Mouse (Mus musculus): ENCODE data around the gene C5ar1.
A peak's percentile ranks its signal among the peaks of the same experiment; 100 is the strongest.
"Not testable (repeated sequence)": the region's sequence is repeated elsewhere in the genome, so short reads cannot be mapped to it uniquely, and the experiment has no call there.

Gene C5ar1

GRCm38 (mm10) chr7:16259110-16259590, at the start of gene C5ar1:
Gene C5ar1, minus strand, starts transcription at chr7:16259540.
- no peak for DNase-seq

DNA sequence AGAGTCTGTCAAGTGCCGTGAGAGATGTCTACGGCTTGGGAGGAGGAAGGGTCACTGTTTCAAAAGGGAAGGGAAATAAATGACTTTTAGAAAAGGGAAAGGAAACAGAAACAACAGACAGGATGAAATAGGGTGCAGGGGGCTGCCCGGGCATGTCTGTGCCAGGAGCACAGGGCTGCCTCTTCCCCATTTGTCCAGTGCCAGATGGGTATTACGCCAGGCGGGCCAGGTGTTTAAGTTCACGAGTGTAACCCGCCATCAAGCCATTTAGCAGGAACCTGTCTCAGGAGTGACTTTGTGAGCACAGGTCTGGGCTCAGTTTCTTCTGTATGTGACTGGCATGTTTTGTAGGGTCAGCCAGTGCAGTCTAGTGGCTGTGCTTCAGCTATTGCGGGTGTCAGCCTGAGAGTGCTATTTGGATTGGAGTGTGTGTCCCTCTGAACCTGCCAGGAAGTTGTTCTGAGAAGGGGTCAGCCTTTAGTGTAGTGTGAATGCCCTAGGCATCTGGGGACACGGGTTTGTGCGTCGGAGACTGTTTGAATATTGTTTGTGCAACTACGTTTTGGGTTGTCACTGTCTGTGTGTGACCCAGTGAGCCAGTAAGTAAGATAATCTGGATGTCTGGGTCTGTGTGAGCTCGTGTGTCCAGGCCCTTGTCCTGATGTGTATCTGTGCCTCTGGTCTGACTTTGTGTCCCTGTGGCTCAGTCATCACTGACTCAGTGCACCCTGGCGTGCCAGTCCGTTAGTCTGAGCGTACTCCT, 49.4 kb upstream of the C5ar1 start:
- DNase-seq: peak in 1 of 2 experiments; percentile 8

DNA sequence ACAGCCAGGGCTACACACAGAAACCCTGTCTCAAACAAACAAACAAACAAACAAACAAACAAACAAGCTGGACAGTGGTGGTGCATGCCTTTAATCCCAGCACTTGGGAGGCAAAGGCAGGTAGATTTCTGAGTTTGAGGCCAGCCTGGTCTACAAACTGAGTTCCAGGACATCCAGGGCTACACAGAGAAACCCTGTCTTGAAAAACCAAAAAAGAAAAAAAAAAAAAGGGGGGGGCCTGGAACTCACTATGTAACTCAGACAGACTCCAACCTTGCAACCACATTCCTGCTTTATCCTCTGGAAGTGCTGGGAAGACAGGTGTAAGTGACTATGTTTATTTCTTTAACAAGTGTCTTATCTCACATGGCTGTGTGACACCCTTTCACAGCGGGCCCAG, 48.8 kb upstream of the C5ar1 start, which contains the start of gene Bbc3:
Gene Bbc3, plus strand, starts transcription at position 301 of the 400 bp plus-strand sequence.
- DNase-seq: not testable (repeated sequence)

GRCm38 (mm10) chr7:16307141-16307540, 47.8 kb upstream of the C5ar1 start:
- not testable (repeated sequence) for DNase-seq

DNA sequence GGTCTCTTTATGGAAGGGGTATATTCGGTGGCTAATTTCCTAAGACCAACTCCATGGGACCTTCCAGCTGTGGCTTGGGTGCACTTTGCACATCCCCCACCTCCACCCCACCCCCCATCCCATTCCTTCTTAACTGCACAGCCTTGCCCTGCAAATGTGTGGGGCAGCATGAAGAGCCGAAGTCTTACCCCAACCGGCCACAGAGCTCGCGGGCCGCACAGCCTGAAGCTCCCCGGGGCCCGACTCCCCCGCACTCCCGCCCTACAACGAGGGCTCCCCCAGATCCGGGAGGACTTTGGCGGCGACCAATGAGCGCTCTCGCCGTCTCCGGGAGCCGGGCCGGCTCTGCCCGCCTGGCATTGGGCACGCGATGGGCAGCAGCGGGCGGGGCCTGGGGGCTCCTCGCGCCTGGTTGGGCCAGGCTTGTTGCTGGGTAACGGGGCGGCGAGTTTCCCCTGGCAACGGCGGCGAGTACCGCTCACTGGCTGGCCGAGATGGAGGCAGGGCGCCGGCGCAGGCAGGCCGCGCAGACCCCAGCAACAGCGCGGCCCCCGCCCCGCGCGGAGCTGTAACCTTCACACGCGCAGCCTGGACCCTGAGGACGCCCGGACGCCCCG, 40.2 kb upstream of the C5ar1 start:
- peak; percentile 79 to 82 for DNase-seq

- no peak for DNase-seq
Measured at GRCm38 (mm10) chr7:16298927-16299326, 39.6 kb upstream of the C5ar1 start.

GRCm38 (mm10) chr7:16297616-16298015, 38.3 kb upstream of the C5ar1 start:
- DNase-seq: no peak

DNA sequence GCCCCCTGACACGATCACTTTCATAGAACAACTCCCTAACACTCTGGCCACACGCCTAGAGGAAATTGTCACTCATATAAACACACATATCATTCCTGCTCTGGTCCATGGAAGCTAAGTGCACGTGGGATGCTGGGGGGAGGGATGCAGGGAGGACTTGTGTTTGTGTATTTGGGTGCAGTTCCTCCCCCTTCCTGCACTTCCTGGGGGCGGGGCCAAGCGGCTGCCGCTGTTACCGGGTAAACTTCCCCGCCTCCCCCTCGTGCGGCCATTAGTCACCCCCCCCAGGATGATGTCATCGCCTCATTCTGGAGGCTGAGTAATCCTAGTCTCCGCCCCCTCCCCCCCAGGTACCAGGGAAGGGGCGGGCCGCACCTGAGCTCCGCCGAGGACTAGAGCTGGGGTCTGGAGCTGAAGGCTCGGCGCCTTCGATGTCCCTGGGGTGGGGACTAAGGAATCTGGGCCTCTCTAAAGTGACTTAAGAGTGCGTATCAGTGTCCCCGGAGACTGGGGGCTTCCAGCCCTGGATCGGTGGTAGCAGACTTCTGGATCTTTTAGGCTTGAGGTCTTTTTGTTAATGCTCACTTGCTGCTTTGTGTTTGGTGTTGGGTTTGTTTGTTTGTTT, 37.5 kb upstream of the C5ar1 start:
- DNase-seq: peak; percentile 80 to 84

DNA sequence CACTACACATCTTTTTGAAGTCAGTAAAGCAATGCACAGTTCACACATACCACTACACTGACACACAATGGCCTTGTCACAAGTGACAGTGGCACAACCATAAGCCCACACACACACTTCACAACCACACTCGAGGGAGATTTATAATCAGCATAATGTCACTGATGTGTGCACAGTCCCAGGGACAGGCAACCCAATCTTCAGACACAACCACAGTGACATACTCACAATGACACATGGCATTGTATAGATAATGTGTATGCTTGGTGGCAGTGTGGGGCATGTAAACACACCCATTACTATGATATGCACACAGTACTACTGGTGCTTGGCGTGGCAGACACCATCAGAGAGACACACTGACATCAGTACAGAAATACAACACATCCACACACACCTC, 36.8 kb upstream of the C5ar1 start:
- no peak for DNase-seq

- peak; percentile 74 to 79 for DNase-seq
Measured at GRCm38 (mm10) chr7:16295321-16295900, 36.1 kb upstream of the C5ar1 start.

DNA sequence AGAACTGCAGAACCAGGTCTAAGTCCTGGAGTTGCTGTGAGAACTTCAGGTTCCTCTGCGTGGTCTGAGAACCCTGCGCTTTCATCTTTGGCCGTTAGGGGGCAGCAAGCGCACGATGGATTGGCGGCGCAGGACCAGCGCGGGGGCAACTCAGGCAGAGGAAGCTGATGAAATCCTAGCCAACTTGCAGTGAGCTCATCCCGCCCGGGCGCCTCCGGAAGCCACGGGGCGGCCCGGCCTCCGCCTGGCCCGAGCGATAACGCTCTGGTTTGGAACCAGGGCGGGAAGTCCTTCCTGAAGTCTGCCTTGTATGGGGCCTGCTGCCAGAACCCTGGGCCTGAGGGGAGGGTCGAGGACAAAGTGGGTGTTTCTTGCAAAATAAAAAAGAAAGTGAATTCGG, 35.5 kb upstream of the C5ar1 start:
- DNase-seq: peak; percentile 90 to 93

- DNase-seq: no peak
Measured at GRCm38 (mm10) chr7:16294346-16294745, 35.0 kb upstream of the C5ar1 start.

GRCm38 (mm10) chr7:16287791-16288190, 28.5 kb upstream of the C5ar1 start:
- DNase-seq: no peak

DNA sequence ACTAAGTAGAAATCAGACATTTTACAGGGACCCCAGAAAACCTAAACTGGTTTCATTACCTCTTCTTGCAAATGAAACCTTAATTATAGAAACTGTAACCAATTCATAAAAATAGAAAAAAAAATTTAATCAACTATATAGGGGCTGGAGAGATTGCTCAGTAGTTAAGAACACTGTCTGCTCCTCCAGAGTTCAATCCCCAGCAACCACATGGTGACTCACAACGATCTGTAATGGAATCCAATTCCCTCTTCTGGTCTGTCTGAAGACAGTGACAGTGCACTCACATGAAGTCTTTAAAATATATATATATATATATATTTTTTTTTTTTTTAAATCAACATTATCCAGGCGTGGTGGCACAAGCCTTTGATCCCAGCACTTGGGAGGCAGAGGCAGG, 27.7 kb upstream of the C5ar1 start:
- no peak for DNase-seq

GRCm38 (mm10) chr7:16286026-16286961, 27.0 kb upstream of the C5ar1 start, which contains the start of gene Ccdc9:
Gene Ccdc9, minus strand, starts transcription at chr7:16286795.
- DNase-seq: peak; percentile 99 to 100

GRCm38 (mm10) chr7:16285450-16286025, 26.2 kb upstream of the C5ar1 start:
- DNase-seq: peak; percentile 83 to 91

- DNase-seq: no peak
Measured at GRCm38 (mm10) chr7:16284904-16285303, 25.6 kb upstream of the C5ar1 start.

DNA sequence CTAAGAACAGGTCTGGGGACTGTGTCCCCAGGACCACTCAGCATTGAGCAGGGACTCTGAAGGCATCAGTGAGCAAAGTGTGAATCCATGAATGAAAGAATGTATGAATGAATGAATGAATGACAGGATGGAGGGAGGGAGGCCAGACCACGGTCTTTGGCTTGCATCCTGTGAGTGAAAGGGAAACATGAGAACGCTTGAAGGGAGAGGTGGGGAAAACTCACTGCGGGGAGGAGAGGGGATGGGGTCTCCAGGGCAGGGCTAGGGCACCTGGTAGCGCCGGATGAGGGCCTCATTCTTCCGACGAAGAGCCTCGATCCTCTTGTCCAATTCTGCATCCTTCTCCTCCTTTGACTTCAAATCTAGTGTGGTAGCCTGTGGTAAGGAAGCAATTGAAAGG, 24.7 kb upstream of the C5ar1 start:
- DNase-seq: no peak

- DNase-seq: no peak
Measured at GRCm38 (mm10) chr7:16282334-16282733, 23.0 kb upstream of the C5ar1 start.

DNA sequence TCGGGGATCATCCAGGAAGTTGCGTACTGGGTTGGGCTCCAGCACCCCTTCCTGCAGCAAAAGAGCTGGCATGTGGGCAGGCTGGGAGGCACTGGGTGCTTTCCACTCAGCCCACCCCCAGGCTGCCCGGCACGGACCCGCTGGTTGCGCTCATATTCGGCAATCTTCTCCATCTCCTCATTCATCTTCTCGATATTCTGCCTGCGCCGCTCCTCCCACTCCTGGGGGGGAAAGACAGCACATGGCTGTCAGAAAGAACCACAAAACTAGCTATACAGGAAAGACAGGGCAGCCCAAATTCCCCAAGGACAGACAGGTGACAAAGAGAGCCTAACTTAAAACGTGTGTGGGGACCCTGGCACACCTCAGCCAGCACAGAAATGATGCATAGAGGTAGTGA, 21.4 kb upstream of the C5ar1 start:
- no peak for DNase-seq

Measured in kidney, adult 8-10 months (tissue).